Mouse (Mus musculus): ENCODE measurements around the gene Pcsk4.

The Pcsk4 gene

GRCm38 (mm10) chr10:80271870-80272585 is 57.3 kb downstream of the Pcsk4 start:
- no peak for DNase-seq (ENCODE audit: low spot score in 2 of 2)
